Mouse (Mus musculus) thymus, postnatal 4 days (tissue): ENCODE data around the gene Pkd2.
A peak's percentile ranks its signal among the peaks of the same experiment; 100 is the strongest.
"Not testable (repeated sequence)": the region's sequence is repeated elsewhere in the genome, so short reads cannot be mapped to it uniquely, and the experiment has no call there.

Source experiments
- DNase-seq: peaks from one replicate; pipeline ENCODE4 v3.0.0; 2021

Gene Pkd2

DNA sequence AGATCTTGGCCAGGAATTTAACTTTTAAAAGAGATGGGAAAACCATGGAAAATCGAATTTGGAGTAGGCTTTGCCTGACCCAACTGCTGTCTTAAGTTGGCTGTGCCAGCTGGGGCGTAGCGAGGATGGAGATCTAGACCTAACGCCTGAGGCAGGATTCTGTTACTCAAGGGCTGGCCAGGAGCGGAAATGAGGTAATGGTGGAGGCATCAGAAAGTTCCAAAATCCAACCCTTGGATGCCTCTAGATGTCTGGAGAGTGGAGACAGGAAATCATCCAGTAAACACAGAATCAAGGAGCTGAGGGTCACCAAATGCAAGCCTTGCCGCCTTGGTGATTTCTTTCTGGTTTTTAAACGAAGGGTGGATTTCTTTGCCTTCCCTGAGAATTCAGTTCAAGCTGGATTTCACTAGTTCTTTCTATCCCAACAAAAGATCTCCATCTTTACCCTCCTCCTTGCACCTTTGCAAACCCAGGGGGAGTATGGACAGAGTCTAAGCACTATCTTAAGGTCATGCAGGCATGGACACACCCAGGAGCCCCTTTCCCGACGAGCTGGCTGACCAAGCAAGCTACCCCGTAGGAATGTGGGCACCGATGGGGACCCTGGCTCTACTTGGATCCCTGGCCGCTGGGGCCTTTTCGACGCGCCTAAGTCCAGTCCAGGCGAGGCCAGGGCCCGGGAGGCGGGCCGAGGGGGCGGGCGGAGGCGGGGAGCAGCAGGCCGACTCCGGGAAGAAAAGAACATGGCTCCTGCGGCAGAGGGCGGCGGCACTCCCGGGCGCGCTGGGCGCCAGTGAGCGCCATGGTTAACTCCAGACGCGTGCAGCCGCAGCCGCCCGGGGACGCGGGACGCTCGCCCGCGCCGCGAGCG is at the start of gene Pkd2:
Pkd2 (plus strand) TSS at position 619 of the 874 bp plus-strand sequence.
- peak; percentile 14 for DNase-seq

DNA sequence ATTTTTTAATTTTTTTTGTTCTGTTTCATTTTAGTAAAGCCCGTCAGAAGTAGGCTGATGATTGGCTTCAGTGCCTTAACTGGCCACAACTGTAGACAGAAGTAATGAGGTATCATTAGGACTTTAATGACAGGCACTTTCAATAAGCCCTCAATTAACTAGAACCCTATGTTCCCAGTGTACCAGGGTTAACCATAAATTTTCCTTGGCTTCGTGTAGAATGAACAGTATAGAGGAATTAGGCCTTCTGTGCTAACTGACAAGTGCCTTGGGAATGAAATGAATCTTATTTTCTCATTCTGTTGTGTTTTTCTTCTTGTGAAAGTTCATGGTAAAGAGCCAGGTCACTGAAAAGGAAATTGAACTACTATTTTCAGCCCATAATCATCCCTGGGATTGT is 43.3 kb upstream of the Pkd2 start:
- no peak for DNase-seq

DNA sequence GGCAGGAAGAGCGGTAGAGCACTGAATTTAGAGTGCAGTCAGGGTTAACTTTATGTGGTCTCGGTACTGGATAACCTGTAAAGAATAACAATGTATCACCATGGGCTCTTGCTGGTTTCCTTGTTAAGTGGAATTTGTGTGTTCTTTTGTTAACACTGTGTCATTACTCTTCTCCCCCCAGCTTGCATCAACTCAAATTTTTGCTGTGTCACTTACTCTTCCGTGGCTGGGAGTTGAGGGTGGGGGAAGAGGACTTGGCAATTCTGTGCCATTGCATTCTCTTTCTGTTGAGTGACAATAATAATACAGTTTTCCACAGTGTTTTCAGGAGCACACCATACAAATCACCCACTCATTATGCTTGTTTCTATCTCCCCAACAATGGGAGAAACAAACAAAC is 42.2 kb upstream of the Pkd2 start:
- DNase-seq, result no peak

GRCm38 (mm10) chr5:104417721-104418120 is 41.5 kb upstream of the Pkd2 start:
- DNase-seq, result no peak

- DNase-seq, result no peak
These were observed 37.2 kb upstream of the Pkd2 start for GRCm38 (mm10) chr5:104422039-104422438.

GRCm38 (mm10) chr5:104423861-104424260 is 35.4 kb upstream of the Pkd2 start:
- DNase-seq, result no peak

DNA sequence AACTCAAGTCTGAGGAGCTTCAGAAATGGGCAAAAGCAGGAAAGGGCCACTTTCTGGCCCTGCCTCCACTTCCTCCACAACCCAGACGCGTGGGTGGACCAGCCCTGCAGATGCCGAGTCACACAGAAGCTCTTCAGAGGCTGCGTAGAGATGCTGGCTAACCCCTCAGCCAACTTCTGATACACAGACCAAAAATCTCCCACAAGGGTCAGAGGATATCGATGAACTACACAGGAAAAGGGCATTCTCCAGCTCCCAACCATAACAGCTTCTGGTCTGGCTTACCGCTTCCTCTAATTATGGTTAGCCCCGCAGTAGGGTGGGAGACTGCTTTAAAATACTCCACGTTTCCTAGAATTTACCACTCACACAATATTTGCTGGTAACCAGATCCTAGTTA is 33.3 kb upstream of the Pkd2 start:
- DNase-seq, result no peak

DNA sequence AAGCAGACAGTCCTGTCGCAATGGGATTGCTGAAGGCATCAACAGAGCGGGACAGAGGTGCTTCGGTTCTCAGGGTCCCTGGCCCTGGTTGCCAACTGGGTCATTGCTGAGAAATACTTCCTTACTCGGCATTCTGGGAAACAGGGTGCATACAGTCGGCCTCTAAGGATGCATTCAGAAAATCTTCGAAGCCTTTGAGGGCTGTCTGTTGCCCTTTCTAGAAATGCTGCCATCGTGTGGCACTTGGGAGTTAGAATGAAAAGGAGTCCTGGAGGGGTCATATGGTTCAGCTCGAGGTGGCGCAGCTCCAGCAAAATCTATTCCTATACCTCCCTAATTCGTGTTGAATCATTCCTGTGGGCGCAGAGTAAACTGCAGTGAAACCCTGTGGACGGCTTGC is 26.4 kb upstream of the Pkd2 start:
- DNase-seq, result no peak

DNA sequence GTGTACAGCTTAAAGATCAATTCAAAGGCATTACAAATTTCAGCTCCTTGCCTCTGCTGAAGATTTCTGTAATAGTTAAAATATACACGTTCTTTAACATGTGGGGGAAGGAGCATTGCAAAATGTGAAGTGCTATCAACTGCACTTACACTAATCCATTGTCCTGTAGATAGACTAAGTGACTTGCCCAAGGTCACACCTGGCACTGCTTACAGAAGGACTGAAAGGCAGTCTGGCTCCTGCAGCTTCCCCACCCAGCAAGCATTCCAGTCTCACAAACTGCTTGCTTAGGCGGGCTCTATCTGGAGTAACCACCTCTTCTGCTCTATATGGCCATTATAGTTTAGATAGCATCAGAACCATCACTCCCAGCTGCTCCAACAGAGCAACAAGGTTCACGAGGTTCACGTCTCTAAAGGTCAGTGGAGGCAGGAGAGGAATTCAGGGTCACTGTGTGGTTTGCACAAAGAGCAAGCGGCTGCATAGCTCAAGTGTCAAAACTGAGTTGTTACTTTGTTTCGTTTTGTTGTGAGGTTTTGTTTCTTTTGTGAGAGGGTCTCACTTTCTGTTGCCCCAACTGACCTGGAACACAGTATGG is 25.2 kb upstream of the Pkd2 start:
- DNase-seq, result no peak

DNA sequence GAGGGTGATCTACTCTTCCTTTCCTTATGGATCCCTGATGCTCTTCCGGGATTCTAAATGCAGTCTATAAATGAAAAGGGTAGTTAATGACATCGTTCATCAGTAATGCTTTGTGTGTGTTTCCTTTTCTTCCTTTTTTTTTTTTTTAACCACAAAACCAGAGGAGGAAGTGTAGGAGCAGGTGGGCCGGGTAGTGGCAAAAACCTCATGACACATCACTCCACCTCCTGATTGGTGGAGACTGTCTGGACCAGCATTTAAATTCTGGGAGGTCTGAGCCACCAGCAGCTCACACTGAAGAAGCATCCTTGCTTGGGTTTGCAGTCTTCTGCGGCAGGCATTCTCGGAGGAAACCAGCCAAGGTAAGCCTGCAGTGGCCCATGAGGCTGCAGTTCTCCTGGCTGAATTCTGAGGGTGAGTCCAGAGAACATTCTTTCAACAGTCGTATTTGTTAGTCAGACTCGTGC is 24.4 kb upstream of the Pkd2 start, which contains the start of gene Spp1:
Spp1 (plus strand) TSS at position 284 of the 467 bp plus-strand sequence.
- no peak for DNase-seq

- DNase-seq, result no peak
These were observed 22.7 kb upstream of the Pkd2 start for GRCm38 (mm10) chr5:104436406-104437076.

DNA sequence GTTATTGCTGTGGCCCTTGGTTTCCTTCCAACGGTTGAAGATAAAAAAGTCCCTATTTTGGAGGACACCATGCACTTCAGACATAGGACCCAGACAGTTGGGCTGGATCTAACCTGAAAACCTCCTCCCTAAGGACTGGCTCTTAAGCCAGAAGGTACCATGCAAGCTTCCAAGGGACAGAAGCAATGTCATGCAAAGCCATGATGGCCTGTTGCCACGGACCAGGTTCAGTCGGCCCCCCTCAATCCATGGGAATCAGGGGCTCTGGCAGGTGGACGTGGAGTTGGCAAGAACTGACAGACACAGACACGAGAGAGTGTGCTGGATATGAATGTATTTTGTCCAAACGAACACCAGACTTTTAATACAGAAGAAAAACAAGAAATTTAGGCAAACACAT is 16.9 kb upstream of the Pkd2 start:
- DNase-seq, result no peak

- DNase-seq, result no peak
These were observed 16.4 kb upstream of the Pkd2 start for GRCm38 (mm10) chr5:104442850-104443249.

DNA sequence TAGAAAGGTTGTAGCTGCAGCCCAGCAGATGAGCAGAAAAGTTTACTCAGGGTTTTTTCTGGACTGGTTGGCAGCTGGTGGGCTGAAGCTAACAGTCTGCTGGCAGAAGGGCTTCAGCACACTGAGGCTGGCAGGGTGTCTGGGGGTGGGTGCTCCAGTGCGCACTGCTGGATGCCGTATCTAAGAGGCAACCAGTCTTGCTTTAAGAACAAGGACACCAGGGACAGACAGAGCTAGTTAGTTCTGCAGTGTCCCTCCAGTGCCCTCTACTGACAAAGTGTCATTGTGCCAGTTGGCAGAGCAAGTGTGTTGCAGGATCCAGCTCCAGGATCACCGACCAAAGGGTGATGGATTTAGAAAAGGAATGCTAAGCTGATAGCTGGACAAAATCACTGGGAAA is 13.1 kb upstream of the Pkd2 start:
- no peak for DNase-seq

- DNase-seq, result not testable (repeated sequence)
These were observed 10.9 kb upstream of the Pkd2 start for GRCm38 (mm10) chr5:104448346-104448745.

DNA sequence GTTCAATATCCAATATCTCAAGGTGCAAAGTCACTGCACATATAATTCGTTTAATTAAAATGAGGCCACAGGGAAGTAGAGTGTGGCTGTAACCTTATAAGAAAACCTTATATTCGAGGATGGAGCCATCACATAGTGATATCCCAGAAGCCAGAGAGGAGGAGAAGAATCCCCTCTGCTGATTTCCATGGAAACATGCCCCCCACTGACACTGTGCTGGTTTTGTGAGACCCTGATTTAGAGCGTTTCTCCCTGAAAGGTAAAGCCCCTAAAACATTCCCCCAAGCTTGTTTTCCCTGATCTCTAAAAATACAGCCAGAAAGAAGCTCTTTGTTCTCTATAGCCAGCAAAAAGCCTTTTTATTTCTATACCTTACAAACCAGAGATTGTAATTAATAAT is 9.8 kb upstream of the Pkd2 start:
- DNase-seq, result no peak

- no peak for DNase-seq
These were observed 6.2 kb upstream of the Pkd2 start for GRCm38 (mm10) chr5:104453075-104453474.

DNA sequence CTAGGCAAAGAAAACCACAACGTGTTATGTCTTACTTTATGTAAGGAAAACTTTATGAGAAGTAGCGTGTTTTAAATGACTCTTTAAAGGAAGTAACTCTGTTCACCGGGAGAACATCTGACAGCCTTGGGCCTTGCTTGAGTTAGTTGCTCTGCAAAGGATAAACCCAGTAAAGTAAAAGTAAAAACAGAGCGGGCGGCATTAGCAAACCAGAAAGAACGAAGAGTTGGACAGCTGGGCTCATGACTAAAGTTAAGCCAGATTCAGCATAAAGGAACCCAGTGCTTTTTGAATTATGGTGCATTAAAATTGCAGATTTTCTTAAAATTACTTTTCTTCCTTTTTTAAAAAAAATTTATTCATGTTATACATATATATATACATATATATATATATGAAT is 4.7 kb upstream of the Pkd2 start:
- no peak for DNase-seq

DNA sequence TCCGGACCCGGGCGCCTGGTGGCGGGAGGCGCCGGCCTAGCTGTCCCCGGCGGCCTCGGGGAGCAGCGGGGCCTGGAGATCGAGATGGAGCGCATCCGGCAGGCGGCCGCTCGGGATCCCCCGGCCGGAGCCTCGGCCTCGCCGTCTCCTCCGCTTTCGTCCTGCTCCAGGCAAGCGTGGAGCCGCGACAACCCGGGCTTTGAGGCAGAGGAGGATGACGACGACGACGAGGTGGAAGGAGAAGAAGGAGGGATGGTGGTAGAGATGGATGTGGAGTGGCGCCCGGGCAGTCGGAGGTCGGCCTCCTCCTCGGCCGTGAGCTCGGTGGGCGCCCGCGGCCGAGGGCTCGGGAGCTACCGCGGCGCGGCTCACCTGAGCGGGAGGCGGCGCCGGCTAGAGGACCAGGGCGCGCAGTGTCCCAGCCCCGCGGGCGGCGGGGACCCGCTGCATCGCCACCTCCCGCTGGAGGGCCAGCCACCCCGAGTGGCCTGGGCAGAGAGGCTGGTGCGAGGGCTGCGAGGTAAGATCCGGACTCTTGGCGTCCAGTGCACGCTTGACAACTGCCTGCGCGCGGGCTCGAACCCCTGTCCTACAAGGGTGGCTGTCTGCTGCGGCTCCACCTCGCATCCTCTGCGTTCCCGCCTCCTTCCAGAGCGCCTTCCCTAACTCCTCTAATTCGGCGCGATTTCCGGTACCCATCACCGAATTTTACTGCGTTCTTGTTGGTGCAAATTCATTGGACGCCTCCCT is 631 bp downstream of the Pkd2 start:
- DNase-seq, result peak; percentile 24

DNA sequence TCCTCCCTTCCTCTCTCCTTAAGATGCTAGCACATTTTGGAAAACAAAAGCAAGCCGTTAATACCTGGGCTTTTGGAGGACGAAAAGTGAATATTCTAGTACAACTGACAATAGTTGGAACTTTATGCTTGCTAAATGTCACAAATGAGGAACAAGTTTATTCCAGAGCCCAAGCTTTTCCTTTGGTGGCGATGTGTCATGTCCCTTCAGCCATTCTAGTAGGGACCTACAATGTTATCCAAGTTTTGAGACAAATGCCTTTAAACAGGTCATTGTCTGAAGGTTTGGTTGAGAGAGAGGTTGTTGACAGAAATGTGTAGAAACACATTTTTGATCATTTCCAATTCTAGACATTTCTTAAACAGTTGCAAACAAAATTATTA is 1.2 kb downstream of the Pkd2 start:
- no peak for DNase-seq

- DNase-seq, result no peak
These were observed 1.6 kb downstream of the Pkd2 start for GRCm38 (mm10) chr5:104460856-104461255.

DNA sequence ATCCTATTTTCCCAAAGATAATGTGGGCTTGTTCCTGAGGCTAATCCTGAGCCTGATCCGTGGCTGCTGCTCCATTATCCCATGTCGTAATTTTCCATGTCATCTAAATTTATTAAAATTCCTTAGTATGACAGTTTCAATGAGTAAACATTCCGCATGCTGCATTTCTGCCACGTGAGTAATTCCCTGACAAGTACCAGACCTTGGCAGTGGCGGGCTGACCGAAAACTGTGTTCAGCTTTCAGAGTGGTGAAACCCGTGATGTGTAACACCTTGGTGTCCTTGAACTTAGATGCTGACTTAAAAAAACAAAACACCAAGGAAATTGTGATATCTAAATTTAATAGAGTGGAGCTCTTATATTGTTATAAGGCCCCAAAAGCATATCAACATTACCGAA is 6.0 kb downstream of the Pkd2 start:
- DNase-seq, result no peak

- no peak for DNase-seq
These were observed 6.5 kb downstream of the Pkd2 start for GRCm38 (mm10) chr5:104465731-104466130.
